Mouse (Mus musculus): Measurements from ENCODE around the gene Gfm1. TPM values are rescaled to one million over a fixed set of nuclear protein-coding genes. Genes with fewer than 3 reads are reported as not detected.

Gfm1 gene
- total RNA-seq (2022) = 100 to 1,000 TPM; 107 to 116 (median 111) TPM

- peak; percentile 60 to 80 for DNase-seq (ENCODE audit: low spot score in 2 of 2)
Measured at GRCm38 (mm10) chr3:67429999-67430380, at the start of gene Gfm1. Gene Gfm1 (plus strand): TSS chr3:67430096.

GRCm38 (mm10) chr3:67429338-67429998 lies 428 bp upstream of the Gfm1 start:
- DNase-seq (ENCODE audit: low spot score in 2 of 2) = no peak

- no peak for DNase-seq (ENCODE audit: low spot score in 2 of 2)
Measured at GRCm38 (mm10) chr3:67434011-67434410, 4.1 kb downstream of the Gfm1 start.

- DNase-seq (ENCODE audit: low spot score in 2 of 2) = no peak
Measured at GRCm38 (mm10) chr3:67447143-67447542, 17.2 kb downstream of the Gfm1 start.

GRCm38 (mm10) chr3:67449660-67450059 lies 19.8 kb downstream of the Gfm1 start:
- DNase-seq (ENCODE audit: low spot score in 2 of 2) = no peak

GRCm38 (mm10) chr3:67450601-67451210 lies 20.8 kb downstream of the Gfm1 start:
- no peak for DNase-seq (ENCODE audit: low spot score in 2 of 2)

- no peak for DNase-seq (ENCODE audit: low spot score in 2 of 2)
Measured at GRCm38 (mm10) chr3:67459881-67460280, 30.0 kb downstream of the Gfm1 start.

- DNase-seq (ENCODE audit: low spot score in 2 of 2) = no peak
Measured at GRCm38 (mm10) chr3:67462015-67462414, 32.1 kb downstream of the Gfm1 start.

GRCm38 (mm10) chr3:67462578-67462977 lies 32.7 kb downstream of the Gfm1 start:
- DNase-seq (ENCODE audit: low spot score in 2 of 2) = no peak

GRCm38 (mm10) chr3:67463001-67463400 lies 33.1 kb downstream of the Gfm1 start:
- no peak for DNase-seq (ENCODE audit: low spot score in 2 of 2)

GRCm38 (mm10) chr3:67463450-67464372 lies 33.8 kb downstream of the Gfm1 start, which contains the start of gene Lxn:
Gene Lxn (minus strand): TSS chr3:67463926.
- peak; percentile 4 to 17 for DNase-seq (ENCODE audit: low spot score in 2 of 2)

- DNase-seq (ENCODE audit: low spot score in 2 of 2) = no peak
Measured at GRCm38 (mm10) chr3:67466576-67466975, 36.7 kb downstream of the Gfm1 start.

GRCm38 (mm10) chr3:67467281-67467680 lies 37.4 kb downstream of the Gfm1 start:
- no peak for DNase-seq (ENCODE audit: low spot score in 2 of 2)

- DNase-seq (ENCODE audit: low spot score in 2 of 2) = no peak
Measured at GRCm38 (mm10) chr3:67471408-67472127, 41.7 kb downstream of the Gfm1 start.

- no peak for DNase-seq (ENCODE audit: low spot score in 2 of 2)
Measured at GRCm38 (mm10) chr3:67473438-67473837, 43.5 kb downstream of the Gfm1 start.

- no peak for DNase-seq (ENCODE audit: low spot score in 2 of 2)
Measured at GRCm38 (mm10) chr3:67479806-67480205, 49.9 kb downstream of the Gfm1 start.

- DNase-seq (ENCODE audit: low spot score in 2 of 2) = no peak
Measured at GRCm38 (mm10) chr3:67482400-67482799, 52.5 kb downstream of the Gfm1 start.

GRCm38 (mm10) chr3:67485233-67485632 lies 55.3 kb downstream of the Gfm1 start:
- no peak for DNase-seq (ENCODE audit: low spot score in 2 of 2)

GRCm38 (mm10) chr3:67490156-67490555 lies 60.3 kb downstream of the Gfm1 start:
- no peak for DNase-seq (ENCODE audit: low spot score in 2 of 2)

GRCm38 (mm10) chr3:67492086-67492869 lies 62.4 kb downstream of the Gfm1 start:
- no peak for DNase-seq (ENCODE audit: low spot score in 2 of 2)

- no peak for DNase-seq (ENCODE audit: low spot score in 2 of 2)
Measured at GRCm38 (mm10) chr3:67493132-67493531, 63.2 kb downstream of the Gfm1 start.

Measured in gastrocnemius, adult 8-10 months (tissue).